Mouse (Mus musculus) neural tube, embryonic 14.5 days (tissue): ENCODE results near the gene B230118H07Rik. TPM values are rescaled to one million over a fixed set of nuclear protein-coding genes. Genes with fewer than 3 reads are reported as not detected.

ENCODE experiments used
- ATAC-seq: fragments of 200-750 bp; cut with Nextera tagmentation; 2 replicates; pipeline ENCODE4 v1.8.0; 2017; ENCODE audit warnings: low read depth, mild to moderate bottlenecking, moderate TSS enrichment, moderate library complexity
- H3K27ac ChIP-seq: fragments of 300-500 bp; sonication (generic); 2 replicates; pipeline ENCODE4 v1.5.1; 2014; ENCODE audit warnings: low read depth, mild to moderate bottlenecking, control low read depth, low read length, moderate library complexity, mixed read lengths
- H3K27me3 ChIP-seq: fragments of 300-500 bp; sonication (generic); 2 replicates; pipeline ENCODE4 v1.6.1; 2014; ENCODE audit warnings: low read length; ENCODE audit not compliant: control insufficient read depth, insufficient read depth
- H3K36me3 ChIP-seq: fragments of 300-500 bp; sonication (generic); 2 replicates; pipeline ENCODE4 v1.6.1; 2014; ENCODE audit warnings: low read length, mixed read lengths; ENCODE audit not compliant: control insufficient read depth, insufficient read depth
- H3K4me1 ChIP-seq: fragments of 300-500 bp; sonication (generic); 2 replicates; pipeline ENCODE4 v1.6.1; 2014; ENCODE audit warnings: low read length; ENCODE audit not compliant: control insufficient read depth, insufficient read depth
- H3K4me2 ChIP-seq: fragments of 300-500 bp; sonication (generic); 2 replicates; pipeline ENCODE4 v1.6.1; 2014; ENCODE audit warnings: mild to moderate bottlenecking, low read depth, low read length, control low read depth
- H3K4me3 ChIP-seq: fragments of 300-500 bp; sonication (generic); 2 replicates; pipeline ENCODE4 v1.5.1; 2014; ENCODE audit warnings: low read depth, low read length, control low read depth, mixed read lengths
- H3K9ac ChIP-seq: fragments of 300-500 bp; sonication (generic); replicated peaks from 2 replicates; pipeline ENCODE4 v1.6.1; 2014; ENCODE audit warnings: low read depth, mild to moderate bottlenecking, control low read depth, low read length, mixed read lengths
- H3K9me3 ChIP-seq: fragments of 300-500 bp; sonication (generic); 2 replicates; pipeline ENCODE4 v1.6.1; 2016; ENCODE audit warnings: low read length; ENCODE audit not compliant: control insufficient read depth
- WGBS: fragments of 180-500 bp; shearing (Covaris S2); extraction: QIAGEN DNeasy Blood & Tissue Kit; methylation state at CpG from one replicate; pipeline ENCODE4 v1.1.7; 2014; 5-methylcytosine and 5-hydroxymethylcytosine counted together
- polyA plus RNA-seq: library from polyadenylated mRNA; unstranded; fragments of >200 nt; fragmentation: Nextera tagmentation; extraction: Ambion mirVana; gene quantifications from 2 replicates; pipeline ENCODE4 v1.2.1, GENCODE M21; 2014

B230118H07Rik gene
- polyA plus RNA-seq, 1 experiment from 2014 or later: 49.2 TPM

GRCm38 (mm10) chr2:101678236-101679021 is 29.1 kb upstream of the B230118H07Rik start, which contains the start of gene Traf6:
Gene Traf6 (plus strand): TSS chr2:101678429.
- peak within 1 kb of the TSS; percentile 93 for H3K9ac ChIP-seq
- H3K36me3 ChIP-seq: no peaks in the 10 kb centered on the region
- no peaks in the 10 kb centered on the region for H3K9me3 ChIP-seq
- H3K4me1 ChIP-seq: 0 out of 2 replicates have a peak, but pooled peaks cover 3% of the 10 kb centered on the region
- H3K27ac ChIP-seq: no peak within 1 kb of the TSS
- peak within 1 kb of the TSS; percentile 87 for H3K4me3 ChIP-seq
- H3K27me3 ChIP-seq: no peaks in the 10 kb centered on the region
- peak within 1 kb of the TSS; percentile 88 for H3K4me2 ChIP-seq
- WGBS: under 1% methylated on average over 66 of the region's 68 CpGs
- peak; percentile 92 for ATAC-seq

- Histone ChIP-seq H3K4me2 (no peak overlapping the region), H3K4me1 (no peaks in the 10 kb centered on the region), H3K27me3 (no peaks in the 10 kb centered on the region), H3K4me3 (no peak overlapping the region), H3K9me3 (no peaks in the 10 kb centered on the region), H3K9ac (no peak overlapping the region), H3K36me3 (no peaks in the 10 kb centered on the region), H3K27ac (no peak overlapping the region)
- WGBS: 77% methylated on average over 3 of the region's 3 CpGs
- no peak for ATAC-seq
Measured at GRCm38 (mm10) chr2:101673547-101673946, 24.2 kb upstream of the B230118H07Rik start.

- H3K4me3 ChIP-seq: no peak overlapping the region
- H3K4me1 ChIP-seq: no peaks in the 10 kb centered on the region
- no peak for ATAC-seq
- no peak overlapping the region for H3K27ac ChIP-seq
- no peaks in the 10 kb centered on the region for H3K9me3 ChIP-seq
- no peaks in the 10 kb centered on the region for H3K36me3 ChIP-seq
- no peak overlapping the region for H3K4me2 ChIP-seq
- H3K27me3 ChIP-seq: no peaks in the 10 kb centered on the region
- H3K9ac ChIP-seq: no peak overlapping the region
- WGBS: 97% methylated on average over 3 of the region's 3 CpGs
Measured at GRCm38 (mm10) chr2:101668751-101669150, 19.4 kb upstream of the B230118H07Rik start.

GRCm38 (mm10) chr2:101665703-101666092 is 16.4 kb upstream of the B230118H07Rik start:
- H3K4me1 ChIP-seq: no peaks in the 10 kb centered on the region
- no peaks in the 10 kb centered on the region for H3K27me3 ChIP-seq
- H3K36me3 ChIP-seq: no peaks in the 10 kb centered on the region
- WGBS: 49% methylated on average over 3 of the region's 3 CpGs
- no peak overlapping the region for H3K4me2 ChIP-seq
- no peak overlapping the region for H3K4me3 ChIP-seq
- no peak overlapping the region for H3K9ac ChIP-seq
- no peak overlapping the region for H3K27ac ChIP-seq
- H3K9me3 ChIP-seq: no peaks in the 10 kb centered on the region
- ATAC-seq: peak; percentile 27; the same call in 1 of the 2 replicates

- Histone ChIP-seq H3K27ac (no peak overlapping the region), H3K9ac (no peak overlapping the region), H3K36me3 (no peaks in the 10 kb centered on the region), H3K27me3 (no peaks in the 10 kb centered on the region), H3K4me1 (no peaks in the 10 kb centered on the region), H3K9me3 (no peaks in the 10 kb centered on the region), H3K4me3 (no peak overlapping the region), H3K4me2 (no peak overlapping the region)
- WGBS: 18% methylated on average over 9 of the region's 9 CpGs
- peak; percentile 90 for ATAC-seq
Measured at GRCm38 (mm10) chr2:101665058-101665702, 15.8 kb upstream of the B230118H07Rik start.

- H3K4me3 ChIP-seq: no peak overlapping the region
- no peaks in the 10 kb centered on the region for H3K36me3 ChIP-seq
- no peaks in the 10 kb centered on the region for H3K9me3 ChIP-seq
- H3K4me1 ChIP-seq: no peaks in the 10 kb centered on the region
- no peaks in the 10 kb centered on the region for H3K27me3 ChIP-seq
- H3K4me2 ChIP-seq: no peak overlapping the region
- no peak overlapping the region for H3K27ac ChIP-seq
- 67% methylated on average over 2 of the region's 2 CpGs for WGBS
- no peak overlapping the region for H3K9ac ChIP-seq
- ATAC-seq: no peak
Measured at GRCm38 (mm10) chr2:101660536-101660935, 11.2 kb upstream of the B230118H07Rik start.

- peak overlapping the region; percentile 70 for H3K4me2 ChIP-seq
- WGBS: 18% methylated on average over 14 of the region's 14 CpGs
- ATAC-seq: peak; percentile 89
- no peaks in the 10 kb centered on the region for H3K9me3 ChIP-seq
- peak overlapping the region; percentile 44; the same call in 1 of the 2 replicates for H3K9ac ChIP-seq
- H3K4me1 ChIP-seq: no peaks in the 10 kb centered on the region
- H3K27me3 ChIP-seq: no peaks in the 10 kb centered on the region
- H3K4me3 ChIP-seq: peak overlapping the region; percentile 31
- no peak overlapping the region for H3K27ac ChIP-seq
- no peaks in the 10 kb centered on the region for H3K36me3 ChIP-seq
Measured at GRCm38 (mm10) chr2:101652921-101653597, 3.7 kb upstream of the B230118H07Rik start.

- no peaks in the 10 kb centered on the region for H3K27me3 ChIP-seq
- peak overlapping the region; percentile 31 for H3K4me3 ChIP-seq
- no peak overlapping the region for H3K27ac ChIP-seq
- peak overlapping the region; percentile 70 for H3K4me2 ChIP-seq
- no peaks in the 10 kb centered on the region for H3K36me3 ChIP-seq
- peak; percentile 79 for ATAC-seq
- WGBS: 30% methylated on average over 14 of the region's 14 CpGs
- no peaks in the 10 kb centered on the region for H3K4me1 ChIP-seq
- H3K9ac ChIP-seq: peak overlapping the region; percentile 44; the same call in 1 of the 2 replicates
- no peaks in the 10 kb centered on the region for H3K9me3 ChIP-seq
Measured at GRCm38 (mm10) chr2:101652204-101652920, 3.0 kb upstream of the B230118H07Rik start.
